ENCODE assay signal across 10 mouse cellular contexts in genomic region chr6:50763121-50763520, GRCm38 (mm10).
A peak's percentile ranks its signal among the peaks of the same experiment; 100 is the strongest.
DNase-seq lines count a peak whose midpoint lies in the region; ATAC-seq and TF ChIP-seq lines count a peak whose summit lies in the region.
"Had no signal": no experiment of that assay in that cellular context is flagged by ENCODE, and none has a peak within 500 bp of the region (broad histone marks: within the 10 kb centered on the region; RNA-seq: fewer than 3 reads in every experiment).

No protein-coding gene starts in this region.

- no peak for ATAC-seq in intestine, postnatal 0 days
- no peak for ATAC-seq in liver, postnatal 0 days

- H3K36me3 ChIP-seq in intestine, postnatal 0 days (ENCODE audit: control insufficient read depth, insufficient read depth): no peaks in the 10 kb centered on the region
- no peaks in the 10 kb centered on the region for H3K36me3 ChIP-seq in liver, postnatal 0 days (replicated peaks; ENCODE audit: insufficient read depth, low read length)
- H3K36me3 ChIP-seq: embryonic facial prominence, embryonic 15.5 days had no signal

- peak; percentile 45 to 58 for DNase-seq in heart, postnatal 10 days
- no peak for DNase-seq in heart, adult 9 months (ENCODE audit: low spot score in 2 of 2)
- DNase-seq in 3T3-L1 (ENCODE audit: low read depth, low spot score) (peak; percentile 32), MN1 (ENCODE audit: low spot score) (no peak)
- peak; percentile 65 for DNase-seq in adrenal gland, postnatal 10 days
- DNase-seq in kidney, postnatal 14 days: peak; percentile 58
- DNase-seq in liver, postnatal 0 days: no peak

- intact Hi-C loops in heart, postnatal 10 days (cut with DNase I): no loop called here

- 69% methylated on average over 4 of the region's 4 CpGs for WGBS in intestine, postnatal 0 days
- 41% methylated on average over 4 of the region's 4 CpGs for WGBS in liver, postnatal 0 days (ENCODE audit: insufficient replicate concordance)

- no peak for TF ChIP-seq EP300 in liver, postnatal 0 days (IDR thresholded peaks at IDR 0.05; ENCODE audit: low read depth)

- no peaks in the 10 kb centered on the region for H3K4me1 ChIP-seq in intestine, postnatal 0 days (replicated peaks; ENCODE audit: control insufficient read depth, insufficient read depth, low read length)
- H3K4me1 ChIP-seq in liver, postnatal 0 days (ENCODE audit: insufficient read depth): no peaks in the 10 kb centered on the region
- H3K4me1 ChIP-seq: embryonic facial prominence, embryonic 15.5 days had no signal

- no peak for TF ChIP-seq CTCF in intestine, postnatal 0 days (IDR thresholded peaks at IDR 0.05; ENCODE audit: low read depth)
- TF ChIP-seq CTCF in liver, postnatal 0 days (IDR thresholded peaks at IDR 0.05; ENCODE audit: low read depth): no peak

- no peaks in the 10 kb centered on the region for H3K27me3 ChIP-seq in intestine, postnatal 0 days (replicated peaks; ENCODE audit: control insufficient read depth, insufficient read depth, low read length)
- no peaks in the 10 kb centered on the region for H3K27me3 ChIP-seq in liver, postnatal 0 days (ENCODE audit: insufficient read depth, low read length)

- H3K4me2 ChIP-seq in intestine, postnatal 0 days (replicated peaks; ENCODE audit: low read depth): no peak overlapping the region
- no peak overlapping the region for H3K4me2 ChIP-seq in liver, postnatal 0 days (ENCODE audit: low read depth, low read length)
- H3K4me2 ChIP-seq: embryonic facial prominence, embryonic 15.5 days had no signal

- no peak overlapping the region for H3K9ac ChIP-seq in intestine, postnatal 0 days (ENCODE audit: low read depth, low read length)
- H3K9ac ChIP-seq in liver, postnatal 0 days (replicated peaks): no peak overlapping the region
- H3K9ac ChIP-seq: embryonic facial prominence, embryonic 15.5 days; liver, embryonic 14.5 days had no signal

- H3K9me3 ChIP-seq in intestine, postnatal 0 days (ENCODE audit: control insufficient read depth): no peaks in the 10 kb centered on the region
- H3K9me3 ChIP-seq in liver, postnatal 0 days (ENCODE audit: low read length): no peaks in the 10 kb centered on the region
- H3K9me3 ChIP-seq: embryonic facial prominence, embryonic 15.5 days had no signal

- no peak overlapping the region for H3K27ac ChIP-seq in intestine, postnatal 0 days (ENCODE audit: low read depth, low read length)
- H3K27ac ChIP-seq in liver, postnatal 0 days (ENCODE audit: low read depth): no peak overlapping the region
- H3K27ac ChIP-seq: embryonic facial prominence, embryonic 15.5 days; liver, embryonic 14.5 days had no signal

- no peak overlapping the region for H3K4me3 ChIP-seq in intestine, postnatal 0 days (ENCODE audit: low read depth, low read length)
- H3K4me3 ChIP-seq in liver, postnatal 0 days (ENCODE audit: low read depth, low read length): no peak overlapping the region
- H3K4me3 ChIP-seq: embryonic facial prominence, embryonic 15.5 days had no signal

Comparison
In these comparisons a context has a peak if more than half of its experiments do, and no peak if none do; other contexts are left out.
1. DNase-seq: peak in heart, postnatal 10 days (2 of 2), 3T3-L1 (single experiment), adrenal gland, postnatal 10 days (single experiment) and kidney, postnatal 14 days (single experiment); none in heart, adult 9 months (0 of 2), MN1 (single experiment) and liver, postnatal 0 days (single experiment).